Mouse (Mus musculus) embryonic fibroblast, embryonic 13.5 days (primary cell): ENCODE data around the gene Plekhg4. TPM values are rescaled to one million over a fixed set of nuclear protein-coding genes. Genes with fewer than 3 reads are reported as not detected.

Source experiments
- H3K27ac ChIP-seq: 2 replicates; pipeline ENCODE4 v1.5.1; 2012; ENCODE audit warnings: low read length, control low read depth, inconsistent platforms; ENCODE audit not compliant: insufficient read depth
- H3K4me1 ChIP-seq: 2 replicates; pipeline ENCODE4 v1.6.1; 2011; ENCODE audit warnings: low read length; ENCODE audit not compliant: control insufficient read depth, insufficient read depth
- H3K4me3 ChIP-seq: 2 replicates; pipeline ENCODE4 v1.5.1; 2011; ENCODE audit warnings: mild to moderate bottlenecking, control low read depth, low read length; ENCODE audit not compliant: insufficient read depth
- CTCF ChIP-seq: IDR thresholded peaks from 2 replicates; pipeline ENCODE4 v1.5.1; 2011; ENCODE audit warnings: mild to moderate bottlenecking, control low read depth, low read length, moderate library complexity, borderline replicate concordance; ENCODE audit not compliant: insufficient read depth
- POLR2A ChIP-seq: IDR thresholded peaks from 2 replicates; pipeline ENCODE4 v1.6.1; 2011; ENCODE audit warnings: low read depth, mild to moderate bottlenecking, control low read depth, low read length, moderate library complexity
- polyA plus RNA-seq: library from polyadenylated mRNA; stranded (reverse); fragments of >200 nt; gene quantifications from 2 replicates; pipeline ENCODE4 v1.2.4, GENCODE M21; 2011; ENCODE audit warnings: low read depth; ENCODE audit not compliant: missing spikeins, insufficient read length

Plekhg4 gene
- polyA plus RNA-seq, 1 experiment, result 3.9 TPM

DNA sequence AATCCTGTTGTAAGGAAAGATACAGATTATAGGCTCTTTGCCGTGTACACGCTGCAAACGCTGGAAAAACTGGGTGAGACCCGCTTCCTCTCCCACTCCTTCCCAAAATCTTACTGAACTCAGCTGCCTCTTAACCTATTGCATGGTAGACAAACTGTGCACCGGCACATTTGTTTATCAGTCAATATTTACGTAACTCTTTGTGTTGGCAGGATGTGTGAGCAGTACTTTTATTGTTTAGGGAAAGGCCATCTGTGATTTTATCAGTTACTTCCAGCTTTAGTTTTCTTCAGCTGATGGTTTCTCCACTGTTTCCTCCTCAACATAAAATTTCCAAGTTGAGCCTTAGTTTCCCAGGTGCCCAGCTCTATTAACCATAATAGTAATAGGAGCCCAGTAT is 53.8 kb downstream of the Plekhg4 start:
- no peak for TF ChIP-seq POLR2A
- TF ChIP-seq CTCF, result no peak
- no peak overlapping the region for H3K27ac ChIP-seq
- H3K4me3 ChIP-seq, result no peak overlapping the region
- no peaks in the 10 kb centered on the region for H3K4me1 ChIP-seq

DNA sequence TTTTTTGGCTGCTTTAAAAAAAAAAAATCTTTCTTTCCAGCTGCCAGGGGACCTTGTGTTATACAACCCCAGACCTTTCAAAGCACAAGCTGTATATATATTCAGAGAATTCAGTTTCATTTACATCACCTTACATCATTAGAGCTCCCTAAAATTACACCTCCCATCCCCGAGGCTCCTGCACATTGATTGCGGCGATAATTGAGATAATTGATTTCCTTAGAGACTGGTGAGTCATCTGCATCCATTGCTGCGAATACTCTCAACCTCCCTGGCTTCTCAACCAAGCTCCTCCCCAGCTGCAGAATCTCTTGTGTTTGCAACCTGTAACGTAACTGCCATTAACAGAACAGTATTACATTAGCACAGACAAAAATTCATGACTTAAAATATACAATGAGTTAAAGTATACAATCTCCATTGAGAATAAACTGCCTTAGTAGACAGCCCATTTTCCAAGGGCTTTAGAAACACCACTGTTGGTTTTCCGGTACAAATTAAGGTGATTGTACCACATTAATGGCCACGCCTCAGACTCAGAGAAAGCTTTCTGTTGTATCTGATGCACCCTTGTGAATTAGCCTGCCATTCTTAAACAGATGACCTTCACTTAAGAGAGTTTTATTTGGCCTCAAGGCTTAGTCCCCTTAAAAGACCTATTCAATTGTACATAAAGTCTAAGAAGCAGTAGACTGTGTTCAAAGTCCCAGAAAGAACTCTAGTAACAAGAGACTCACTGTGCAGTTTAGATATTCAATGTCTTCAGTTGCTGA is 58.9 kb downstream of the Plekhg4 start:
- H3K4me1 ChIP-seq, result no peaks in the 10 kb centered on the region
- no peak overlapping the region for H3K4me3 ChIP-seq
- no peak overlapping the region for H3K27ac ChIP-seq
- no peak for TF ChIP-seq CTCF
- TF ChIP-seq POLR2A, result no peak

Other genes starting within 250 kb of the Plekhg4 start
- gene Ces4a, start 241.5 kb upstream of the Plekhg4 start, polyA plus RNA-seq, result not detected in 2 replicates
- 111 and 145 TPM in 2 replicates for gene Cbfb, start 202.6 kb upstream of the Plekhg4 start, polyA plus RNA-seq
- 19.5 and 24.7 TPM in 2 replicates for gene D230025D16Rik, start 148.1 kb upstream of the Plekhg4 start, polyA plus RNA-seq
- gene B3gnt9, start 118.1 kb upstream of the Plekhg4 start, polyA plus RNA-seq, result 25.8 and 33.2 TPM in 2 replicates
- gene Tradd, start 108.7 kb upstream of the Plekhg4 start, polyA plus RNA-seq, result 12.5 and 15.0 TPM in 2 replicates
- gene Fbxl8, start 108.6 kb upstream of the Plekhg4 start, polyA plus RNA-seq, result 3.9 and 4.3 TPM in 2 replicates
- 1.2 and 1.7 TPM in 2 replicates for gene Hsf4, start 103.5 kb upstream of the Plekhg4 start, polyA plus RNA-seq
- gene Nol3, start 97.1 kb upstream of the Plekhg4 start, polyA plus RNA-seq, result 3.0 and 3.4 TPM in 2 replicates
- 5.2 and 6.2 TPM in 2 replicates for gene 4931428F04Rik, start 83.4 kb upstream of the Plekhg4 start, polyA plus RNA-seq
- gene Exoc3l, start 77.2 kb upstream of the Plekhg4 start, polyA plus RNA-seq, result 0.55 TPM in 1 of 2 replicates, not detected in the other
- 42.6 and 43.9 TPM in 2 replicates for gene E2f4, start 75.6 kb upstream of the Plekhg4 start, polyA plus RNA-seq
- 1.6 and 2.5 TPM in 2 replicates for gene Elmo3, start 67.7 kb upstream of the Plekhg4 start, polyA plus RNA-seq
- 1.2 and 1.6 TPM in 2 replicates for gene Lrrc29, start 47.0 kb upstream of the Plekhg4 start, polyA plus RNA-seq
- gene Tmem208, start 46.9 kb upstream of the Plekhg4 start, polyA plus RNA-seq, result 54.3 and 69.1 TPM in 2 replicates
- 16.0 and 22.6 TPM in 2 replicates for gene Fhod1, start 25.3 kb upstream of the Plekhg4 start, polyA plus RNA-seq
- 8.9 and 10.3 TPM in 2 replicates for gene Slc9a5, start 24.4 kb upstream of the Plekhg4 start, polyA plus RNA-seq
- gene Kctd19, start 40.2 kb downstream of the Plekhg4 start, polyA plus RNA-seq, result not detected in 2 replicates
- gene Lrrc36, start 40.3 kb downstream of the Plekhg4 start, polyA plus RNA-seq, result not detected in 2 replicates
- 8.5 and 10.0 TPM in 2 replicates for gene Tppp3, start 98.3 kb downstream of the Plekhg4 start, polyA plus RNA-seq
- 21.5 and 24.7 TPM in 2 replicates for gene Zdhhc1, start 123.6 kb downstream of the Plekhg4 start, polyA plus RNA-seq
- 0.28 and 0.35 TPM in 2 replicates for gene Hsd11b2, start 145.5 kb downstream of the Plekhg4 start, polyA plus RNA-seq
- 134 and 138 TPM in 2 replicates for gene Atp6v0d1, start 192.8 kb downstream of the Plekhg4 start, polyA plus RNA-seq
- gene Ripor1, start 232.0 kb downstream of the Plekhg4 start, polyA plus RNA-seq, result 31.7 and 40.8 TPM in 2 replicates